Mouse (Mus musculus): ENCODE measurements around the gene Dst. TPM values are rescaled to one million over a fixed set of nuclear protein-coding genes. Genes with fewer than 3 reads are reported as not detected.
"Not testable (repeated sequence)": the region's sequence is repeated elsewhere in the genome, so short reads cannot be mapped to it uniquely, and the experiment has no call there.

Dst gene
- polyA plus RNA-seq, 1 experiment from 2014 or later, result 24.3 TPM

DNA sequence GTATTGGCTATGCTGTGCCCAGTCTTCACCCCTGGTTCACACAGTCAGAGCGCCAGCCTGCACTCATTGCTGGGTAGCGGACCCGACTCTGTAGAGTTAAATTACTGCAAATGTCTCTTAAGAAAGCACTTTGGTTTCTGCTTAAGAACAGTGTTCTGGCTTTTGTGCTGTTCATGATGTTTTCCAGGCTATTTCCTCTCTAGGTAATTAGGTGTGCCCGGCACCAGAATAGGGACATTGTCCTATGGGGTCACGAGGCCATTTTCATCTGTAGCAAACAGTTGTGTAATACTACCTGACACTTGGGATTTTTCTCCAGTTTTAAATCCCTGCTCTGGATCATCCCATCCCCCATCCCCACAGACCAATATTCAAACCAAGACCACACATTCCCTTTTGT, 144.4 kb downstream of the Dst start:
- no peak for ATAC-seq (ENCODE audit: insufficient read depth, low FRiP score, low read depth)
- Histone ChIP-seq H3K9me3 (no peaks in the 10 kb centered on the region), H3K4me1 (no peaks in the 10 kb centered on the region), H3K9ac (no peak overlapping the region), H3K4me2 (no peak overlapping the region), H3K36me3 (no peaks in the 10 kb centered on the region), H3K27ac (no peak overlapping the region), H3K4me3 (replicated peaks) (no peak overlapping the region), H3K27me3 (replicated peaks) (no peaks in the 10 kb centered on the region)
- WGBS, result 66% methylated on average over 5 of the region's 5 CpGs

DNA sequence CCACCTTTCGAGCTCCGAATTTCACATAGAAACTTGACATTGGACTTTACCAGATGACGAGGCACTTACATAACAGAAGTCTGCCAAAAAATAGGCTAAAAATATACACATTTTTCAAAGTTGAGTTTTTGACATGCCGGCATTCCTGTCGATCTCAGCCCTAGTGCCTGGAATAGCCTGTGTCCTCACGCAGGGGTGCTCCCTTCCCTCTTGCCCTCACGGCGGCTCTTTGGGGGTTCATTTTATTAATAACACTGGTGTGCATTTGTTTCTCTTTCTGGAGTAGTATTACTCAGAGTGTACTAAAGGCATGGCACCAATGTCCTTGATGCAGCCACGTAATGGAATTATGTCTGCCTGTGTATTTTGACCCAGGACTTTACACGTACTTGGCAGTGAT, 146.9 kb downstream of the Dst start:
- 84% methylated on average over 10 of the region's 10 CpGs for WGBS
- H3K4me1 ChIP-seq, result no peaks in the 10 kb centered on the region
- H3K4me2 ChIP-seq, result no peak overlapping the region
- no peaks in the 10 kb centered on the region for H3K9me3 ChIP-seq
- no peaks in the 10 kb centered on the region for H3K36me3 ChIP-seq
- no peak overlapping the region for H3K27ac ChIP-seq
- ATAC-seq (ENCODE audit: insufficient read depth, low FRiP score, low read depth), result no peak
- H3K4me3 ChIP-seq (replicated peaks), result no peak overlapping the region
- no peaks in the 10 kb centered on the region for H3K27me3 ChIP-seq (replicated peaks)
- no peak overlapping the region for H3K9ac ChIP-seq

DNA sequence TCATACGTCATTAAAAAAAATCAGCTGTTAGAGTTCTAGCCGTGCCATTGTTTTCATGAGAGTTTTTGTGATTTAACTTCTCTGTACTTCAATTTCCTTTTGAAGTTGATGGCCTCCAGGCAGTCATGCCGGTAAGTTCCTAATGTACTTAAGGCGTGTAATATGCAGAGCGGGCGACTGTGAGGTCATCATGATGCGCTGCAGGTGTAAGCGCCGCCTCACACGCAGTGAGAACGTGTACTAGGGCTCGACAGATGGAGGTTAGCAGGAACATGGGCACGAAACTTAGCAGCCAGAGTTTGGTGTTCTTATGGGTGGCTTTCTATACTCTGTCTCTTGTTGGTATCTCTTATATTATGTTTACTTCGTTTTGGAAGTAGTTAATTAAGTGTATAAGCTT, 148.6 kb downstream of the Dst start:
- Histone ChIP-seq H3K27ac (no peak overlapping the region), H3K27me3 (replicated peaks) (no peaks in the 10 kb centered on the region), H3K9me3 (no peaks in the 10 kb centered on the region), H3K4me3 (replicated peaks) (no peak overlapping the region), H3K4me2 (no peak overlapping the region), H3K9ac (no peak overlapping the region), H3K4me1 (peaks cover 8% of the 10 kb centered on the region; the same call in 1 of the 2 replicates), H3K36me3 (no peaks in the 10 kb centered on the region)
- 86% methylated on average over 14 of the region's 14 CpGs for WGBS
- no peak for ATAC-seq (ENCODE audit: insufficient read depth, low FRiP score, low read depth)

DNA sequence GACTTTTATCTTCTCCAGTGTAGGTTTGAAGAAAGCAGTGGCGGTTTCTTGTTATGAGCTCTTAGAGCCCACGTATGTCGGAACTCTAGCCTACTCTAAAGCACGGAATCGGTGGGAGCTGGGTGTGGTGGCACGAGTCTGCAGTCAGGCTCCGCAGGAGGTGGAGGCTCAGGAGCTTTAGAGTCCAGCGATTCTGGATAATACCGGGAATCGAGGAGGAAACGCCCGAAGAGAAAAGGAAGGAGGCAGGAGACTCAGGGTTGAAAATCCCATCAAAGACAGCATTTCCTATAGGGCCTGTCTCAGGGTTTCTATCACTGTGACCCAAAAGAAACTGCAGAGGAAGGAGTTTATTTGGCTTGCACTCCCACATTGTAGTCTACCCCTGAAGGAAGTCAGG, 151.2 kb downstream of the Dst start:
- Histone ChIP-seq H3K27me3 (replicated peaks) (no peaks in the 10 kb centered on the region), H3K27ac (no peak overlapping the region), H3K36me3 (no peaks in the 10 kb centered on the region), H3K4me2 (no peak overlapping the region), H3K9me3 (no peaks in the 10 kb centered on the region), H3K4me1 (peaks cover 8% of the 10 kb centered on the region; the same call in 1 of the 2 replicates), H3K9ac (no peak overlapping the region), H3K4me3 (replicated peaks) (no peak overlapping the region)
- WGBS, result 88% methylated on average over 12 of the region's 12 CpGs
- no peak for ATAC-seq (ENCODE audit: insufficient read depth, low FRiP score, low read depth)

GRCm38 (mm10) chr1:34060446-34060845, 152.4 kb downstream of the Dst start:
- WGBS, result 17% methylated on average over 6 of the region's 6 CpGs
- no peak overlapping the region for H3K4me2 ChIP-seq
- H3K9me3 ChIP-seq, result no peaks in the 10 kb centered on the region
- peaks cover 8% of the 10 kb centered on the region; the same call in 1 of the 2 replicates for H3K4me1 ChIP-seq
- no peak overlapping the region for H3K4me3 ChIP-seq (replicated peaks)
- no peaks in the 10 kb centered on the region for H3K27me3 ChIP-seq (replicated peaks)
- H3K36me3 ChIP-seq, result no peaks in the 10 kb centered on the region
- no peak overlapping the region for H3K27ac ChIP-seq
- no peak for ATAC-seq (ENCODE audit: insufficient read depth, low FRiP score, low read depth)
- H3K9ac ChIP-seq, result no peak overlapping the region

DNA sequence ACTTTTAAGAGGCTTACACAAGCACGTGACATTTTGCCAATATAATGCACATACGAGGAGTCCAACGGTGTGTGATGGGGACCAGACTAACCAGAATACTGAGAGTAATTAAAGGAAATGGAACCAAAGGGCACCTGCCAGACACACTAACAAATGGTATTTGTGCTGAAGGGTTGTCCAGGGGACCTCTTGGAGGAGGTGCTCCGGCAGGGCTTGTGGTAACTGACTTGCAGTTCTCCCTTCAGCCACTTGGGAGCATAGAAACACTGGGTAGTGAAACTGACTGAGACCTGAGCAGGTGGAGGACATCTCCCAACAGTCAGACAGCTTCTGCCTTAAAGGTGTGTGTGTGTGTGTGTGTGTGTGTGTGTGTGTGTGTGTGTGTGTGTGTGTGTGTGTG, 153.1 kb downstream of the Dst start:
- Histone ChIP-seq H3K27me3 (replicated peaks) (no peaks in the 10 kb centered on the region), H3K4me2 (no peak overlapping the region), H3K4me3 (replicated peaks) (no peak overlapping the region), H3K4me1 (peaks cover 8% of the 10 kb centered on the region; the same call in 1 of the 2 replicates), H3K9ac (no peak overlapping the region), H3K27ac (no peak overlapping the region), H3K9me3 (no peaks in the 10 kb centered on the region), H3K36me3 (no peaks in the 10 kb centered on the region)
- 9% methylated on average over 4 of the region's 4 CpGs for WGBS
- ATAC-seq (ENCODE audit: insufficient read depth, low FRiP score, low read depth), result peak; percentile 68; the same call in 1 of the 2 replicates

GRCm38 (mm10) chr1:34061860-34062259, 153.8 kb downstream of the Dst start:
- no peaks in the 10 kb centered on the region for H3K27me3 ChIP-seq (replicated peaks)
- peaks cover 8% of the 10 kb centered on the region; the same call in 1 of the 2 replicates for H3K4me1 ChIP-seq
- no peak overlapping the region for H3K9ac ChIP-seq
- H3K27ac ChIP-seq, result no peak overlapping the region
- no peak overlapping the region for H3K4me3 ChIP-seq (replicated peaks)
- 49% methylated on average over 1 of the region's 1 CpGs for WGBS
- no peak for ATAC-seq (ENCODE audit: insufficient read depth, low FRiP score, low read depth)
- no peaks in the 10 kb centered on the region for H3K36me3 ChIP-seq
- no peaks in the 10 kb centered on the region for H3K9me3 ChIP-seq
- H3K4me2 ChIP-seq, result no peak overlapping the region

DNA sequence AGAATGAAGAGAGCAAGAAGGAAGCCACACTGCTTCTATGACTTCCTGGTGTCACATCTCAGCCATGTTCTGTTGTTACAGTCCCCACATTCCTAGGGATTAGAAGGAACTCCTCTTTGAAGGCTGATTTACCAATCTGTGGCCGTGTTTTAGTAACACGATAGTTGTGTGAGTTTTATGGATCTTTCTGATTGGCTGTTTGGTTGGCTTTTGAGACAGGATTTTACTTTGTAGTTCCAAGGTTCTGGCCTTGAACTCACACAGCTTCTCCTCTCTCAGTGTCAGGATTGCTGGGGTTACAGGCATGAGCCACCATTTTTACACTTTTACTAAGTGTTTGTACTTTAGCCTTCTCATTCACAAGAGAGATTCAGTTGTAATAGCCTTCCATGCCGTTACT, 155.9 kb downstream of the Dst start:
- no peak overlapping the region for H3K4me2 ChIP-seq
- H3K9ac ChIP-seq, result no peak overlapping the region
- no peak for ATAC-seq (ENCODE audit: insufficient read depth, low FRiP score, low read depth)
- no peaks in the 10 kb centered on the region for H3K27me3 ChIP-seq (replicated peaks)
- H3K4me3 ChIP-seq (replicated peaks), result no peak overlapping the region
- WGBS, result 73% methylated on average over 3 of the region's 3 CpGs
- no peaks in the 10 kb centered on the region for H3K9me3 ChIP-seq
- no peaks in the 10 kb centered on the region for H3K36me3 ChIP-seq
- H3K27ac ChIP-seq, result no peak overlapping the region
- peaks cover 8% of the 10 kb centered on the region; the same call in 1 of the 2 replicates for H3K4me1 ChIP-seq

DNA sequence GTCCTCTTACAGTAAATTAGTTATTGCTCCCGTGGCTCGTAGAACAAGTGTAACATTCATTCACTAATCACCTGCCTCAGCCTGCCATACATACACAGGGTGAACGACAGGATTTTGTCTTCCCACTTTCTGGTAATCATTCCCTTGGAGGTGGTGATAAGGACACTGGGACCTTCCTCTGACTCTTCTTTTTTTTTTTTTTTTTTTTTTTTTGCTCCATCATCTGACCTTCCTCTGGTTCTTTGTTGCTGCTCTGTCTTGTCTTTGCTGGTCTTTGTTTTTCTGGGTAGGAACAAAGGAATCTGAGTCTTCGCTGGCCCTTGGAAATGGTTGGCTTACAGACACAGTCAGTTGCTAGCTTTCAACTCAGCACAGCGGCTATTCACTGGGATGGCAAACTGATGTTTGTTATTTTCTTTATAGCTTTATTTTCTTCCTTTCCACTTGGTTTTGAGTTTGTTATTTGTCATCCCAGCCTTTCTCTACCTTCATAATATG, 157.6 kb downstream of the Dst start:
- ATAC-seq (ENCODE audit: insufficient read depth, low FRiP score, low read depth), result no peak
- Histone ChIP-seq H3K9me3 (no peaks in the 10 kb centered on the region), H3K4me3 (replicated peaks) (no peak overlapping the region), H3K4me2 (no peak overlapping the region), H3K27ac (no peak overlapping the region), H3K27me3 (replicated peaks) (no peaks in the 10 kb centered on the region), H3K4me1 (peaks cover 4% of the 10 kb centered on the region; the same call in 1 of the 2 replicates), H3K9ac (no peak overlapping the region), H3K36me3 (no peaks in the 10 kb centered on the region)
- 80% methylated on average over 5 of the region's 5 CpGs for WGBS

- 93% methylated on average over 4 of the region's 4 CpGs for WGBS
Observed at GRCm38 (mm10) chr1:34066401-34066800, 158.4 kb downstream of the Dst start.

GRCm38 (mm10) chr1:34068341-34068740, 160.3 kb downstream of the Dst start:
- WGBS, result 49% methylated on average over 5 of the region's 5 CpGs
- ATAC-seq (ENCODE audit: insufficient read depth, low FRiP score, low read depth), result no peak
- no peaks in the 10 kb centered on the region for H3K9me3 ChIP-seq
- H3K4me2 ChIP-seq, result no peak overlapping the region
- no peak overlapping the region for H3K9ac ChIP-seq
- no peak overlapping the region for H3K4me3 ChIP-seq (replicated peaks)
- no peaks in the 10 kb centered on the region for H3K36me3 ChIP-seq
- H3K4me1 ChIP-seq, result 0 out of 2 replicates have a peak, but pooled peaks cover 2% of the 10 kb centered on the region
- H3K27ac ChIP-seq, result no peak overlapping the region
- H3K27me3 ChIP-seq (replicated peaks), result no peaks in the 10 kb centered on the region

More at GRCm38 (mm10) chr1:34066401-34066800, 158.4 kb downstream of the Dst start:
- not testable (repeated sequence) for ATAC-seq (ENCODE audit: insufficient read depth, low FRiP score, low read depth); H3K4me2 ChIP-seq; H3K36me3 ChIP-seq; H3K27ac ChIP-seq; H3K4me3 ChIP-seq (replicated peaks); H3K27me3 ChIP-seq (replicated peaks); H3K4me1 ChIP-seq; H3K9me3 ChIP-seq; H3K9ac ChIP-seq

DNA sequence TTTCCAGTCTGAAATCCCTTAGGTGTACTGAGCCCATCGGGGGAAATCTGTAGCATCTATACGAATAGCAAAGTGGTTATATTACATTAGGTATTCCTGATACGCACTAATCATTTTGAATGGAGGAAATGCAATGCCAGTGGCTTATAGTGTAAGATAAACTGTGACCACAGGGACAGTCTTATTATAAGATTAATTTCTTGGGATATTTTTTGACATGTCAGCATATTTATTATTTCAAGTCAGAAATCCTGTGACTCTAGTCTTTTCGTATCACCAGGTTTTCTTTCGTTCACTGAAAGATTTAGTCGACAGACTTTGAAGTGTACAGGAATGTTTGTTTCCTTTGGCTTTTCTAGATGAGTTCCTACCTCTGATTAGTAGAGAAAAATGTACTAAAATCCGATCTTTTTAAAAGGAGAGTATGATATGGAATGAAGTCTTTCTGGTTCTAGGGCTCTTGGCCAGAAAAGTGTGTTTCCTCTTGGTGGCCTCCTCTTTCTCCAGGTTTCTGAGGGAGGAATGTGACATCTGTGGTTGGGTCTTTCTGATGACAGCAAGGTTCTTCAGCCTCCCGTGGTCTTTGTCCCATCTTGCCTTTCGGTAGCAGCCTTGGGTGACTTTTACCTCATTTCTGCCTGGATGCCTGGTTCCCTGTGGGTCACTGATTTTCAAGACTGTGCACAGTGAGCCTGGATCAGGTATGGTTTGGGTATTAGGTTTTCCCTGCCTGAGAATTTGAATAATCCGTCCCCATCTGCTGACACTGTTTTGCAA, 161.7 kb downstream of the Dst start:
- WGBS, result 83% methylated on average over 10 of the region's 10 CpGs
- 0 out of 2 replicates have a peak, but pooled peaks cover 2% of the 10 kb centered on the region for H3K4me1 ChIP-seq
- no peak overlapping the region for H3K9ac ChIP-seq
- no peak overlapping the region for H3K4me2 ChIP-seq
- no peak for ATAC-seq (ENCODE audit: insufficient read depth, low FRiP score, low read depth)
- H3K9me3 ChIP-seq, result no peaks in the 10 kb centered on the region
- H3K27me3 ChIP-seq (replicated peaks), result no peaks in the 10 kb centered on the region
- H3K4me3 ChIP-seq (replicated peaks), result no peak overlapping the region
- no peak overlapping the region for H3K27ac ChIP-seq
- no peaks in the 10 kb centered on the region for H3K36me3 ChIP-seq
